Mouse (Mus musculus) layer of hippocampus, adult 11-12 months (tissue): ENCODE data around the gene Vil1.
"Not testable (repeated sequence)": the region's sequence is repeated elsewhere in the genome, so short reads cannot be mapped to it uniquely, and the experiment has no call there.

Source experiments
- DNase-seq: peaks from one replicate; pipeline ENCODE4 v3.0.0; 2022; ENCODE audit warnings: low spot score

The Vil1 gene

GRCm38 (mm10) chr1:74387386-74387988 lies 21.7 kb upstream of the Vil1 start:
- no peak for DNase-seq

GRCm38 (mm10) chr1:74388398-74388920 lies 20.7 kb upstream of the Vil1 start:
- no peak for DNase-seq

GRCm38 (mm10) chr1:74389831-74390286 lies 19.3 kb upstream of the Vil1 start:
- no peak for DNase-seq

- no peak for DNase-seq
These were observed 18.8 kb upstream of the Vil1 start for GRCm38 (mm10) chr1:74390287-74390906.

GRCm38 (mm10) chr1:74390924-74391748 lies 18.0 kb upstream of the Vil1 start, which contains the start of gene Ctdsp1:
Ctdsp1 (plus strand) TSS chr1:74391509.
- peak; percentile 96 for DNase-seq

- DNase-seq = peak; percentile 57
These were observed 17.2 kb upstream of the Vil1 start for GRCm38 (mm10) chr1:74391844-74392441.

- DNase-seq = no peak
These were observed 16.7 kb upstream of the Vil1 start for GRCm38 (mm10) chr1:74392446-74392994.

- no peak for DNase-seq
These were observed 16.2 kb upstream of the Vil1 start for GRCm38 (mm10) chr1:74393010-74393409.

GRCm38 (mm10) chr1:74393697-74394096 lies 15.5 kb upstream of the Vil1 start:
- DNase-seq = no peak

- no peak for DNase-seq
These were observed 14.9 kb upstream of the Vil1 start for GRCm38 (mm10) chr1:74394311-74394710.

- no peak for DNase-seq
These were observed 14.3 kb upstream of the Vil1 start for GRCm38 (mm10) chr1:74394858-74395257.

- no peak for DNase-seq
These were observed 13.9 kb upstream of the Vil1 start for GRCm38 (mm10) chr1:74395290-74395689.

- DNase-seq = not testable (repeated sequence)
These were observed 12.5 kb upstream of the Vil1 start for GRCm38 (mm10) chr1:74396456-74397222.

- DNase-seq = peak; percentile 95
These were observed 11.8 kb upstream of the Vil1 start for GRCm38 (mm10) chr1:74397268-74397918.

- peak; percentile 73 for DNase-seq
These were observed 11.2 kb upstream of the Vil1 start for GRCm38 (mm10) chr1:74397919-74398451.

- no peak for DNase-seq
These were observed 8.6 kb upstream of the Vil1 start for GRCm38 (mm10) chr1:74400531-74400930.

- DNase-seq = no peak
These were observed 8.0 kb upstream of the Vil1 start for GRCm38 (mm10) chr1:74401015-74401702.

GRCm38 (mm10) chr1:74404206-74404605 lies 5.0 kb upstream of the Vil1 start:
- DNase-seq = no peak

- no peak for DNase-seq
These were observed 2.7 kb downstream of the Vil1 start for GRCm38 (mm10) chr1:74411753-74412325.
